Mouse (Mus musculus): ENCODE measurements around the gene Onecut1. TPM values are rescaled to one million over a fixed set of nuclear protein-coding genes. Genes with fewer than 3 reads are reported as not detected.

The Onecut1 gene
- total RNA-seq, 2 experiments from 2014 or later, result not detected

DNA sequence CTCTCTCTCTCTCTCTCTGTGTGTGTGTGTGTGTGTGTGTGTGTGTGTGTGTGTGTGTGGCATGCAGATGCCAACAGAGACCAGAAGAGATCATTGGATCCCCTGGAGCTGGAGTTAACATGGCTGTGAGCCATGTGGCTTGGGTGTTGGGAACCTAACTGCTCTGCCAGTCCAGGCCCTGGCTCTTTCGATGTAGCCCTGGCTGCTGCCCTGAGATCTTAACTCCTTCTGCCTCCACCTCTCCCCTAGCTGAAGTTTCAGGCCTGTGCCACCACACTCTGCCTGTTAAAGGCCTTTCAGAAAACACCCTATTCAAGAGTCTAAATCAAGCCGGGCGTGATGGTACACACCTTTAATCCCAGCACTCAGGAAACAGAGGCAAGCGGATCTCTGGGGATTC, 49.7 kb downstream of the Onecut1 start:
- peak; percentile 67 for DNase-seq

GRCm38 (mm10) chr9:74911919-74912318, 50.2 kb downstream of the Onecut1 start:
- no peak for DNase-seq

GRCm38 (mm10) chr9:74912619-74913376, 51.1 kb downstream of the Onecut1 start:
- peak; percentile 9 for DNase-seq

- no peak for DNase-seq
Measured at GRCm38 (mm10) chr9:74915611-74916010, 53.9 kb downstream of the Onecut1 start.

DNA sequence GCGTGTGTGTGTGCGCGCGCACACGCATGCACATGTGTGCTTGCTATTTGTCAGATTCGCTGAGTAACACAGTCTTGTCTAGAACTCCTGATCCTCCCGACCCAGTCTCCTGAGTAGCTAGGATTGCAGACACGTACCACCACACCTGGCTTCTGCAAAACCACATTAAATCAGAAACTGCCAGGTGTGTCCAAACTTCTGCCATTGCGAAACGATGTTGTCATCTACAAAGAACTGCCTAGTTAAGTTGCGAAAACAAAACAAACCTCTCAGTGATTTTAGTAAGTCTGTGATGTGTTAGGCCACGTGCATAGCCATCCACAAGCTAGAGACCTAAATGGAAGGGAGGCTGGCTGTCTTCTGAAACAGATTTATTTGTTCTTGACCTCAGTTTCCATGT, 58.7 kb downstream of the Onecut1 start:
- no peak for DNase-seq

GRCm38 (mm10) chr9:74921422-74921821, 59.7 kb downstream of the Onecut1 start:
- DNase-seq, result no peak

DNA sequence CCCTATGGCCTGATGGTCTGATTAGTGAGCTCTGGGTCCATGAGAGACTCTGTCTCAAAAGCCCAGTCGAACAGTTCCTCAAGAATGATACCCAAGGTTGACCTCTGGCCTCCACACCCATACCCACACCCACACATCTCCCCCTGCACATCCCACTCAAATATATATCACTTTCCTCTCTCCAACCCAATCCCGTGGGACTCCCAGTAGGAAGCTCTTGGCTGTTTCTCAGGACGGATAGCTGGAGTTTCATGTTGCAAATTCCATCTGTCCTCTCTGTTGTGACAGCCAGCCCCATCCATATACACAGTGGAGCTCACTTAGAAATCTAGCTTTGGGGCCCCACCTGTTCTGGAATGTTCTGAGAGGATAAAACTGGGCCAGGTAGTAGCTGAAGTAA, 61.2 kb downstream of the Onecut1 start:
- DNase-seq, result no peak

DNA sequence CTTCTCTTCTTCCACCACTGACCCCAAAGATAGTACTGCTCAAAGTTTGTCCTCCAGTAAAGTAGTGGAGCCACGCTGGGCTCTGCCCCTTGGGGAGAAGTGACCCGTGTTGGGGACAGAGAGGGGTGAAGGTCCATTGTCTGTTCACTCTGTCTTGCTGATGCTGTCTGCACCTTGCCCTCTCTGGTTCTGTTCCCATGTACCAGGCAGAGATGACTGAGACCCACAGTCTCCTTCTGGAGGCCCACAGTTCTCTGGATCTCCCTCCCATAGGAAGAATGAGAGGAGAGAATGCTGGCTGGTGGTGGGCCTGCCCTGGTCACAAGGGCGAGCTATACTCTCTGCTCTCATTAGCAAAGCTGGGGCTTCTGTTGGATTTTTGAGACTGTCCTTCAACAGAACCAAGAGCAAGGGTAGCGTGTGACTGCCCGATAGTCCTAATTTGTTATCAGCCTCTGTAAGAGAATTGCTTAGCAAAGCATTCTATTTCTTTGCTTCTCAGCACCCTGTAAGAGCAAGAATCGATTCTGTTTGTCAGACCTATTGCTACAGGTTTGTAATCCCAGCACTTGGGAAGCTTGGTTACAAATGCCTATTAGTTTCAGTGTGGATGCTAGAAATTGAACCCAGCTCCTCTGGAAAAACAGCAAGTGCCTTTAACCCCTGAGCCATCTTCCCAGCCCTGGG, 61.7 kb downstream of the Onecut1 start:
- no peak for DNase-seq

DNA sequence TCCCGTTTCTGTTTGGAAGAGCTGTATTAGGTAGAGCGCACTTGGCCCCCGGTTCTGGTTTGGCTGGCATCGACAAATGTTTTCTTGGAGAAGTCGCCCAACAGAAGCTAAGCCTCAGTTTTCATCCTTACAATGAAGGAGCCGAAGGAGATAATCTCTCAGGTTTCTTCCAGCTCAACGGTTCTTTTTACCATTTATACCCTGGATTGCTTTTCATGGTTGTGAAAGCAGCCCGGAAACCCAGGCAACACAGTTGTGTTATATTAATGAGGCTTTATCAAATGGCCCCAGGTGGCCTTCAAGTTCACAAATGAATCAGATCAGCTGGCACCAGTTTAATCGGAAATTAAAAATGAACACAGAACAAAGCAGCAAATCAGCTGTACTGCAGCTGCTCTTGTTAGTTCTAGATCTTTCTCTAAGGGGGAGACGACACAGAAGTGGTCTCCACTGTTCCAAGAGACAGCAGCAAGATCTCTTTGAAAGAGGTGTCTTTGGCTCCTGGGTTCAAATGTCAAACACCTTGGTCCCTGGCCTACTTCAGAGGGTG, 63.6 kb downstream of the Onecut1 start:
- DNase-seq, result no peak

GRCm38 (mm10) chr9:74929981-74930423, 68.3 kb downstream of the Onecut1 start:
- DNase-seq, result no peak

DNA sequence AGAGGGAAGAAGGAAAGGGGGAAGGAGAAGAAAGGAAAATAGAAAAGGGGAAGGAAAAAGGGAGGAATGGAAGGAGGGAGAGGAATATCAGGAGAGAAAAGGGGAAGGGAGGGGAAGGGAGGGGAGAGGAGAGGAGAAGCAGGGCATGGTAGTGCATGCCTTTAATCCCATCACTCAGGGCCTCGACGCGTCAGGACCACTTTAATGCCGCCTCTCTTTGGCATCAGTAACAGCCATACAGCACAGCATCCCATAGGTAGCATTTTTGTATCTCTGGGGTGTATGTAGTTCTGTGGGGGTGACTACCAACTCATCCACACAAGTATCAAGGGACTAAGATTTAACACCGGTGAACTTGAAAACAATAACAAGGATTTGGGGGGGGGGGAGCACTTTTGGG, 68.9 kb downstream of the Onecut1 start:
- no peak for DNase-seq

DNA sequence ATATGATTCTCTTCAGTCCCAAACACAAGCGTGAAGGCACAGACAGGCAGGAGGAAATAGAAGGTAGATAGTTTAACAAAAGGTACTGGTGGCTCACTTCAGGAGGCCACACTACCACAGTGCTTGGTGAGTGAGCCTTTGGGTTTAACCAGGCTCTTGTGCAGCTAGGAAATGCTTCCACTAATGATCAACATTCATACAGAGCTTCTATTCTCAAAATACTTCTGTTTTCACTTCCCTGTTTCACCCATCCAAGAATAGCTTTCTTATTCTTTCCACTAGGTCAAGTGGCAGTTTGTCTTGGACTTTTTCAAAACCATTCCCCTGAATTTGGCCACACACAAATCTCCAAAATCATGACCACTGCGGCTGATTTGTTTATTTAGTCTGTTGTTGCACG, 73.6 kb downstream of the Onecut1 start:
- no peak for DNase-seq

DNA sequence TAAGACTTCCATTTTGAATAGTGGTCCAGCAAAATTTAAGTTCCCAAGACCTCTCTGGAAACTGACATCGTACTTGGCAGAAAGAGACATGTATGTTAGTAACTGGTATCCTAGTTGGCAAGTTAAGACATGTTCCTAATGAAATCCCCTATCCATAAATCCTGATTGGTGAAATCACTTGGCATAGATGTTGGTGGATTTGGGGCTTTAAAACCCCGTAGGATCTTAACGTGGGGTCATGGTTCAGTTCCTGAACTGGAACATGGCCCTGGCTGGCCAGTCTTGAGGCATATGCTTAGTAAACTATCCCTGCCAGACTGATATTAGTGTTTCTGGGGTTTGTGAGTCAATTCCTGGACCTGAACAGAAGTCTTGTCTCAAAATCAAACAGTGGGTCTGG, 76.0 kb downstream of the Onecut1 start:
- no peak for DNase-seq

DNA sequence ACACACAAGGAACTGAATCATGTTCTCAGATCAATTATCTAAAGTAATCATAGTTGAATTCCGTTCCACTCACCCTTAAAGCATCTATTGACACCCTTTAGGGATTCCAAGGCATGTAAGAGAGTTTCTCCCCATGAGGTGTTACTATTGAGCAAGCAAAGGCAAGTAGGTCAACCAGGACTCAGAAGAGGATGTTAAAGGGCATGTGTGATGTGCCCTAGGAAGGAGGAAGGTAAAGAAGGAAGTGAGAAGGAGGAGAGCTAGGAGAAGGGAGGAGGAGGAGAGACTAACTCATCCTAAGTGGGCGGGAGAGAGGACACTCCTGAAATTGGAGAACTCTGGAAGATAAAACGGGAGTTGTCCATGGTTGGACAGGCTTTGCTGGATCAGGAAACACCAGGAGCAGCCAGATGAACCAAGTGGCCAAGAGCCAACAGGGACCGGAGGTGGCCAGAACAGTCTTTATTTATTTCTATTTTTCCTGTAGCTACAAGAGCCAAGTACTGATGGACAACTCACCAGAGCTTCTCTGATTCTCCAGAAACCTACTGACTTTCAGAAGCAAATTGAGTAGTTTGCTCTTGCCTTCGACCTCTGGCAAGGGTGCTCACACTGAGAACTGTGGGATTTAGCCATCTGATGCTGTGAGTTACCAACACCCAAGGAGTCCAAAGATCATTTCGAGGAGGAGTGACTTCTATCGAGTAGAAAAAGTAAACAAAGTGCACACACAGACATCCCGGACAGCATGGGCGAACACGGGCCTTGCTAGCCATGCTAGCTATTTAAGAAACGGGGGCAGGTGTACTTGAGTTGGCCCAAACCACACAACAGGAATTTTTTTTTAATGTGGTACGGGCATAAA, 77.2 kb downstream of the Onecut1 start:
- DNase-seq, result peak; percentile 21

Other genes starting within 250 kb of the Onecut1 start
- gene Fam214a, start 91.0 kb downstream of the Onecut1 start, total RNA-seq (2021), result 10 to 100 TPM; 17.1 to 25.6 TPM
- gene Arpp19, start 175.7 kb downstream of the Onecut1 start, total RNA-seq (2021), result 100 to 1,000 TPM; 119 to 149 TPM
- 1 to 10 TPM; 8.3 to 8.6 TPM for gene Myo5a, start 209.1 kb downstream of the Onecut1 start, total RNA-seq (2021)